Comparison of ENCODE assay signal across 8 mouse cellular contexts in genomic region chr10:53796258-53796581, GRCm38 (mm10).
"Had no signal": no experiment of that assay in that cellular context is flagged by ENCODE, and none has a peak within 500 bp of the region (broad histone marks: within the 10 kb centered on the region; RNA-seq: fewer than 3 reads in every experiment).

No protein-coding gene starts in this region.

- ATAC-seq: liver, embryonic 12.5 days had no signal

- H3K9me3 ChIP-seq: limb, embryonic 15.5 days; liver, embryonic 12.5 days; midbrain, embryonic 12.5 days; stomach, embryonic 15.5 days had no signal

- H3K4me3 ChIP-seq: left cerebral cortex, adult 2 months; limb, embryonic 15.5 days; liver, embryonic 12.5 days; midbrain, embryonic 12.5 days; stomach, embryonic 15.5 days had no signal

- H3K27me3 ChIP-seq: limb, embryonic 15.5 days; liver, embryonic 12.5 days; midbrain, embryonic 12.5 days; stomach, embryonic 15.5 days had no signal

- H3K9ac ChIP-seq: limb, embryonic 15.5 days; liver, embryonic 12.5 days; lung, embryonic 14.5 days; midbrain, embryonic 12.5 days; stomach, embryonic 15.5 days had no signal

- H3K27ac ChIP-seq: left cerebral cortex, adult 2 months; limb, embryonic 15.5 days; liver, embryonic 12.5 days; midbrain, embryonic 12.5 days; stomach, embryonic 15.5 days had no signal

- H3K4me1 ChIP-seq: limb, embryonic 15.5 days; liver, embryonic 12.5 days; midbrain, embryonic 12.5 days; stomach, embryonic 15.5 days had no signal

- H3K36me3 ChIP-seq: limb, embryonic 15.5 days; liver, embryonic 12.5 days; midbrain, embryonic 12.5 days; stomach, embryonic 15.5 days had no signal

- DNase-seq: thymus, adult 2 months; thymus, postnatal 36 days had no signal

- H3K4me2 ChIP-seq: limb, embryonic 15.5 days; liver, embryonic 12.5 days; lung, embryonic 14.5 days; midbrain, embryonic 12.5 days; stomach, embryonic 15.5 days had no signal
